Mouse (Mus musculus) heart, embryonic 13.5 days (tissue): Measurements from ENCODE around the gene Cyp2d11. TPM values are rescaled to one million over a fixed set of nuclear protein-coding genes. Genes with fewer than 3 reads are reported as not detected.
"Not testable (repeated sequence)": the region's sequence is repeated elsewhere in the genome, so short reads cannot be mapped to it uniquely, and the experiment has no call there.

Source experiments
- ATAC-seq: fragments of 200-750 bp; cut with Nextera tagmentation; 2 replicates; pipeline ENCODE4 v1.8.0; 2017; ENCODE audit warnings: moderate TSS enrichment; ENCODE audit not compliant: insufficient number of reproducible peaks, low FRiP score, low TSS enrichment; ENCODE audit errors: extremely low read depth
- H3K27ac ChIP-seq: fragments of 300-500 bp; sonication (generic); replicated peaks from 2 replicates; pipeline ENCODE4 v1.5.1; 2015; ENCODE audit warnings: moderate library complexity, mild to moderate bottlenecking, inconsistent platforms
- H3K27me3 ChIP-seq: fragments of 300-500 bp; sonication (generic); replicated peaks from 2 replicates; pipeline ENCODE4 v1.6.1; 2015; ENCODE audit warnings: mild to moderate bottlenecking, inconsistent platforms
- H3K36me3 ChIP-seq: fragments of 300-500 bp; sonication (generic); 2 replicates; pipeline ENCODE4 v1.6.1; 2015; ENCODE audit warnings: mild to moderate bottlenecking, inconsistent platforms
- H3K4me1 ChIP-seq: fragments of 300-500 bp; sonication (generic); 2 replicates; pipeline ENCODE4 v1.6.1; 2015; ENCODE audit warnings: inconsistent platforms
- H3K4me2 ChIP-seq: fragments of 300-500 bp; sonication (generic); 2 replicates; pipeline ENCODE4 v1.6.1; 2015; ENCODE audit warnings: inconsistent platforms, mild to moderate bottlenecking, moderate library complexity
- H3K4me3 ChIP-seq: fragments of 300-500 bp; sonication (generic); 2 replicates; pipeline ENCODE4 v1.5.1; 2015; ENCODE audit warnings: moderate library complexity, mild to moderate bottlenecking, inconsistent platforms
- H3K9ac ChIP-seq: fragments of 300-500 bp; sonication (generic); 2 replicates; pipeline ENCODE4 v1.6.1; 2015; ENCODE audit warnings: inconsistent platforms, mild to moderate bottlenecking, moderate library complexity
- H3K9me3 ChIP-seq: fragments of 300-500 bp; sonication (generic); 2 replicates; pipeline ENCODE4 v1.6.1; 2016; ENCODE audit warnings: inconsistent platforms
- WGBS: fragments of 180-500 bp; shearing (Covaris S2); methylation state at CpG from one replicate; pipeline ENCODE4 v1.1.7; 2015; ENCODE audit warnings: mixed read lengths; 5-methylcytosine and 5-hydroxymethylcytosine counted together
- polyA plus RNA-seq: library from polyadenylated mRNA; unstranded; fragments of >200 nt; fragmentation: Nextera tagmentation; extraction: Ambion mirVana; gene quantifications from 2 replicates; pipeline ENCODE4 v1.2.1, GENCODE M21; 2015

Gene Cyp2d11
- polyA plus RNA-seq, 1 experiment from 2014 or later: not detected

DNA sequence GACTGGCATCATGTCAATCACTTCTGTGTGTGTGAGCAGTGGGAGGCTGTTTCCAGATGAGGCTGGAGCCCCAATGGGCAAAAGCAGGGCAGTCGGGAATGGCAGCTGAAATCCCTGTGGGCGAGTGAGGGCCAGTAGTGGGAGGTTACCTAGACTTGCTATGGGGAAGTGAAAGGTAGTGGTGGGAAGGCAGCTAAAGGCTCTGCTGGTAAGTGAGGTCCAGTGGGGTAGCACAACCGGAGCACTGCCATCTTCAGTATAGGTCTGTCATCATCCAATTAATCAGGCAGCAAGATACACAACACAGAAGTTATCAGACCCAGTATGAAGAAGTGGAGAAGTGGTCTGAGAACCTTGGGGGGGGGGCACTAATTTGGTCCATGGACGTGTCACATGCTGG lies 13.7 kb upstream of the Cyp2d11 start:
- no peaks in the 10 kb centered on the region for H3K27me3 ChIP-seq
- WGBS: 75% methylated on average over 4 of the region's 4 CpGs
- no peaks in the 10 kb centered on the region for H3K4me1 ChIP-seq
- H3K4me3 ChIP-seq: no peak overlapping the region
- H3K9me3 ChIP-seq: no peaks in the 10 kb centered on the region
- no peak for ATAC-seq
- H3K27ac ChIP-seq: no peak overlapping the region
- no peak overlapping the region for H3K9ac ChIP-seq
- H3K4me2 ChIP-seq: no peak overlapping the region
- H3K36me3 ChIP-seq: no peaks in the 10 kb centered on the region

DNA sequence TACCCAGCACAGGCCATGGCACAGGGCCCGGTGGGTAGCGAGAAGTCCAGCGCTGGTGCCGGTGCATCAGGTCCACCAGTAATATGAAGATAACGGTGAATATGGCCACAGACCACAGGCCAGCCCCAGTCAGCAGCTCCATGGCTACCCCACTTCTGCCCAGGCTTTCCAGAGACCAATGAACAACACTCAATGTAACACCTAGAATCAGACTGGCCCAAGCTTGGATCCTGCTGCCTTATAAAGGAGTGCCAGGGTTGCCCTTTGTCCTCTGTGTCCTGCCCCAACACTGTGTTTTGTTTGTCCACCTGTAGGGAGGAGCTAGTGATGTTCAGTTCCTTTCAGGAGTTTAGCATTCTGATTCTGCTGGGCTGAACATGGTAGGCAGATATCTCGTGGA lies 13.2 kb upstream of the Cyp2d11 start, which contains the start of gene Cyp2d10:
TSS of gene Cyp2d10 (minus strand) at position 215 of the 400 bp plus-strand sequence.
- H3K27ac ChIP-seq: no peak within 1 kb of the TSS
- no peak within 1 kb of the TSS for H3K4me2 ChIP-seq
- no peak within 1 kb of the TSS for H3K4me3 ChIP-seq
- no peaks in the 10 kb centered on the region for H3K4me1 ChIP-seq
- H3K27me3 ChIP-seq: no peaks in the 10 kb centered on the region
- H3K9me3 ChIP-seq: no peaks in the 10 kb centered on the region
- ATAC-seq: no peak
- no peak within 1 kb of the TSS for H3K9ac ChIP-seq
- no peaks in the 10 kb centered on the region for H3K36me3 ChIP-seq
- whole genome bisulfite sequencing: 85% methylated on average over 6 of the region's 6 CpGs

DNA sequence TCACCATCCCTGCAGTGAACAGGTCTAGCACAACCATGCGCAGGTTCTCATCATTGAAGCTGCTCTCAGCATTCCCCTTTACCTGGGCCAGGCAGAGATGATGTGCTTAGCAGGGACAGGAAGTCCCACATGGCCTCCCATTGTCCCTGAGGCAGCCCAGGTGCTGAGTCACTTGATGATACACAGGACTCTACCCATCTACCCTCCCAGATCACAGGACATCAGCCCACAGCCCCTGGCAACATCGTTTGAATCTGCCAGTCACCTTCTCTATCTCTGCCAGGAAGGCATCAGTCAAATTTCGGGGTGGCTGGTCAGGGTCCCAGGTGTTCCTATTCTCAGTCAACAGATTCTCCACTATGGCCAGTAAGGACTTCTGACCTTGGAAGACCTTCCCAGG lies 10.3 kb upstream of the Cyp2d11 start:
- H3K9me3 ChIP-seq: no peaks in the 10 kb centered on the region
- no peaks in the 10 kb centered on the region for H3K27me3 ChIP-seq
- H3K4me1 ChIP-seq: no peaks in the 10 kb centered on the region
- no peak overlapping the region for H3K4me2 ChIP-seq
- 68% methylated on average over 3 of the region's 3 CpGs for WGBS
- no peak overlapping the region for H3K27ac ChIP-seq
- no peaks in the 10 kb centered on the region for H3K36me3 ChIP-seq
- no peak overlapping the region for H3K9ac ChIP-seq
- no peak for ATAC-seq
- no peak overlapping the region for H3K4me3 ChIP-seq

DNA sequence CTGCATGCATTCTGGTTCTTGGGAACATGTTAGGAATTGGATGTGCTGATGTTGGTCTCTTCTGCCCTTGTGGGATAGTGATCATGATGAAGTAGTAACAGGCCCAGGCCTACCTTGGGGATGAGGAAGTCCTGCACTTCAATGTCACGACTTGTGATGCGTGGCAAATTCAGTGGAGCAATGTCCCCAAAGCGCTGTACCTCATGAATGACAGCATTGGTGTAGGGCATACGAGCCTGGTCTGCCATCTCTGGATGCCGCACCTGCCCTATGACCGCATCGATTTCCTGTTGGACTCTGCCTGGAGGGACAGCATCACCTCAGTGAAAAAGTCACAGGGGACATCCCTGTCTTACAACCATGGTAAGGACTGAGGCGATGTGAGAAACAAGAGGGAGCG lies 9.8 kb upstream of the Cyp2d11 start:
- no peaks in the 10 kb centered on the region for H3K36me3 ChIP-seq
- no peak overlapping the region for H3K4me2 ChIP-seq
- H3K4me3 ChIP-seq: no peak overlapping the region
- ATAC-seq: no peak
- H3K9me3 ChIP-seq: no peaks in the 10 kb centered on the region
- no peaks in the 10 kb centered on the region for H3K4me1 ChIP-seq
- no peak overlapping the region for H3K27ac ChIP-seq
- H3K27me3 ChIP-seq: no peaks in the 10 kb centered on the region
- WGBS: 86% methylated on average over 9 of the region's 9 CpGs
- H3K9ac ChIP-seq: no peak overlapping the region

DNA sequence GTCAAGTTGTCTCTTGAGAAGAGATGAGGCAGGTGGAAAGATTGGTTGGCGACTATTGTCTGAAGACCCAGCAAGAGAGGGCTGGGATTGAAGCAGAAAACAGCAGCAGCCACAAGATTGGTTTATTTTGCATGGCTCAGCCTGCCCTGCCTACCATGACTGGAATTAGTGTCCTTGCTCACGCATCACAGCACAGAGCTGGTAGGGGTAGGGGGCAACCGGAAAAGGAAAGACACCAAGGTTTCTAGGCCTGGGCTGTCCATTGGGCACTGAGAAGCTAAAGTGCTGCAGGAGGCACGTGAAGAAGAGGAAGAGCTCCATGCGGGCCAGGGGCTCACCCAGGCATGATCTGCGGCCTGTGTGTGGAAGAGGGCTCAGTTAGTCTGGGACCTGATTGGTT lies 8.9 kb upstream of the Cyp2d11 start:
- Histone ChIP-seq H3K27me3 (no peaks in the 10 kb centered on the region), H3K9me3 (no peaks in the 10 kb centered on the region), H3K4me1 (no peaks in the 10 kb centered on the region), H3K4me3 (no peak overlapping the region), H3K9ac (no peak overlapping the region), H3K4me2 (no peak overlapping the region), H3K27ac (no peak overlapping the region), H3K36me3 (no peaks in the 10 kb centered on the region)
- 77% methylated on average over 6 of the region's 6 CpGs for WGBS
- ATAC-seq: no peak

DNA sequence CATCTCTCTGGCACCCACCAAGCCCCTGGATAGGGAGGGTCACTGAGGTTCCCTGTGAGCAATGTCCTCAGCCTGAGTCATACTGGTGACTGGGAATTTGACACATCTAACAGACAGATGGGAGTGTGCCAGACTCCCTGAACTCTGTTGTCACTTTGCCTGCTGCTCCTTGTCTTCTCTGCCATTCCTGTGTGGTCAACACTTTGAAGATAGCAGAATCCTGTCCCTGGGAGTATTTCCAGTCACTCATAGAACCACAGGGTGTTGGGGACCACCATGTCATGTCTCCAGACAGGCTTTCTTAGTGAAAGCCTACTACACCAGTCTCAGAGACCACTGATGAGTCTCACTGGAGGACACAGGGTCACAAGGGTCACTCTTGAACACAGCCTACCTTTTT lies 8.3 kb upstream of the Cyp2d11 start:
- Histone ChIP-seq H3K4me2 (no peak overlapping the region), H3K27ac (no peak overlapping the region), H3K4me3 (no peak overlapping the region), H3K27me3 (no peaks in the 10 kb centered on the region), H3K4me1 (no peaks in the 10 kb centered on the region), H3K36me3 (no peaks in the 10 kb centered on the region), H3K9ac (no peak overlapping the region), H3K9me3 (no peaks in the 10 kb centered on the region)
- no peak for ATAC-seq

DNA sequence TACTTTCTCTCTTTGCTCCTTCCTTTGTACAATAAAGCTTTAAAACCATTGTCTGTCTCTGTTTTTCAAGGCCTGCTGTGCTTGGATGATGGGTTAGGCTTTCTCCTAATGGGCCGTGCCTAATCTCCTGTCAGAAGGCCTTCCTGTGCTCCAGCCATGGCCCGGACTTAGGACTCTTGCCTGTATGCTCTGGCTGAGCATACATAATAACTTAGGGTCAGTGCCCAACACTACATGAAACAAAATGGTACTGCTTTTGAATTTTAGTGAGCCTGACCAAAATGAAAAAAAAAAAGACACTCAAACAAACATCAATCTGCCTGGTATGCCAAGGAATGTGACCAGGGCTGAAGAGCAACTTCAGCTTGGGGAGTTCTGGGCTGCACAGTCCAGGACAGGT lies 7.7 kb upstream of the Cyp2d11 start:
- Histone ChIP-seq H3K4me3 (no peak overlapping the region), H3K9ac (no peak overlapping the region), H3K27ac (no peak overlapping the region), H3K4me1 (no peaks in the 10 kb centered on the region), H3K4me2 (no peak overlapping the region), H3K36me3 (no peaks in the 10 kb centered on the region), H3K27me3 (no peaks in the 10 kb centered on the region), H3K9me3 (no peaks in the 10 kb centered on the region)
- WGBS: 68% methylated on average over 2 of the region's 2 CpGs
- ATAC-seq: no peak

DNA sequence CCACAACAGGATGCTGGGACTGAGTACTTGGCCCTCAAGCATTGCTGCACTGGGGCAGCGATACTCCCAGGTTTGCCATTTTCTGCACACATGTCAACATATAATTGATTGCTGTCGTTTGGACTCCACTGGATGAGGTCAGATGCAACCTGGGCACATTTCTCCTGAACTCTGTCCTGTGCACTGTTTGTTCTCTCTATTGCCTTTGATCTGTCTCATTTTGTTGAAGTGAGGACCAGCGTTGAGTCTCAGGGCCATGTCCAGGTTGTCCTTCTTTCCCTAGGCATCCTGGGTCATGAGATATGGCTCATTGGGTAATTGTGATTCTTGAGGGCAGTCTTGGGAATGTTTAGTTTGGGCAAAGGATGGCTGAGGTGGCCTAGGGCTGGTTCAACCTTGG lies 2.1 kb upstream of the Cyp2d11 start:
- H3K27ac ChIP-seq, ATAC-seq, H3K36me3 ChIP-seq, H3K9me3 ChIP-seq, H3K4me3 ChIP-seq, H3K4me1 ChIP-seq, H3K27me3 ChIP-seq, H3K4me2 ChIP-seq, H3K9ac ChIP-seq: not testable (repeated sequence)
- 80% methylated on average over 3 of the region's 3 CpGs for WGBS

DNA sequence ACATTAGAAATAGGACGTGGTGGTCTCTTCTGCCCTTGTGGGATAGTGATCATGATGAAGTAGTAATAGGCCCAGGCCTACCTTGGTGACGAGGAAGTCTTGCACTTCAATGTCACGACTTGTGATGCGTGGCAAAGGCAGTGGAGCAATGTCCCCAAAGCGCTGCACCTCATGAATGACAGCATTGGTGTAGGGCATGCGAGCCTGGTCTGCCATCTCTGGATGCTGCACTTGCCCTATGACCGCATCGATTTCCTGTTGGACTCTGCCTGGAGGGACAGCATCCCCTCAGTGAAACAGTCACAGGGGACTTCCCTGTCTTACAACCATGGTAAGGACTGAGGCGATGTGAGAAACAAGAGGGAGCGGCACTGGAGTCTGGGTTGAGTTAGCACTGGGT lies 3.9 kb downstream of the Cyp2d11 start:
- H3K9me3 ChIP-seq, H3K27ac ChIP-seq, H3K27me3 ChIP-seq, H3K36me3 ChIP-seq, H3K4me1 ChIP-seq, ATAC-seq, H3K4me3 ChIP-seq, H3K9ac ChIP-seq, H3K4me2 ChIP-seq: not testable (repeated sequence)
- 85% methylated on average over 10 of the region's 10 CpGs for WGBS

DNA sequence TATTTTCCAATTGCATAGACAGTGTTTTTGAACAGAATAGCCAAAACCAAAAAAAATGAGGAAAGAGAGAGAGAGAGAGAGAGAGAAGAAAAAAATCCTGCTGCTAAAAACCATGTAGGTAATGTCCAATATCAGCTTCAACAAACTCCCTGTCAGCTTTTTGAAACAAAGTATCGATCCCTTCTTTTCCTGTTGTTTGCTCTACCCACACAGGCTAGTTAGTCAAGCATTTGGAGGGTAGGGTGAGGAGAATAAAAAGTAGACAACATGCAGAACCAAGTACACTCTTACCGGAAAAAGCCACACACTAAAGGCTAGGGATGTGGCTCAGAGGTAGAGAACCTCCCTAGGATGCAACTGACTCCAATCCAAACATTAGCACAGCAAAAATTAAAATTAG lies 8.1 kb downstream of the Cyp2d11 start:
- H3K4me3 ChIP-seq: no peak overlapping the region
- H3K27me3 ChIP-seq: no peaks in the 10 kb centered on the region
- no peak for ATAC-seq
- 83% methylated on average over 2 of the region's 2 CpGs for WGBS
- H3K36me3 ChIP-seq: no peaks in the 10 kb centered on the region
- no peaks in the 10 kb centered on the region for H3K9me3 ChIP-seq
- no peak overlapping the region for H3K27ac ChIP-seq
- peaks cover 5% of the 10 kb centered on the region for H3K4me1 ChIP-seq
- H3K9ac ChIP-seq: no peak overlapping the region
- H3K4me2 ChIP-seq: no peak overlapping the region

DNA sequence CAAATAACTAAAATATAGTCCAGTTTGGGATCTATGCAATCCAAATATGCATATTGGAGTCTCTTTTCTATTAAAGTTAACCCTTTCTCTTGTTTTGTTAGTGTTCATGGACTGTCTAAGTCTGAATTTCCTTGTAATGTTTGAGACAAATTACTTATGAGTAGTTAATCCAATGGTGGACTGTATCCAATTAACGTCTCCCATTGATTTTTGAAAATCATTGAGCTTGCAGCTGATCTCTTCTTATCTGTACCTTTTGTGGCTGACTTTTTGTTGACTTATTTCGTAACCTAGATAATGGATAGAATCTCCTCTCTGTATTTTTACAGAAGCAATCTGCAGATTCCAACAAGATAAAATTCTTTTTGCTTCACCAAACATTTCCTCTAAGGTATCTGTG lies 11.4 kb downstream of the Cyp2d11 start:
- H3K27me3 ChIP-seq: no peaks in the 10 kb centered on the region
- no peak overlapping the region for H3K4me3 ChIP-seq
- no peak overlapping the region for H3K27ac ChIP-seq
- no peak overlapping the region for H3K4me2 ChIP-seq
- peaks cover 34% of the 10 kb centered on the region for H3K4me1 ChIP-seq
- WGBS: 80% methylated on average over 2 of the region's 2 CpGs
- H3K36me3 ChIP-seq: no peaks in the 10 kb centered on the region
- H3K9ac ChIP-seq: no peak overlapping the region
- no peaks in the 10 kb centered on the region for H3K9me3 ChIP-seq
- no peak for ATAC-seq

DNA sequence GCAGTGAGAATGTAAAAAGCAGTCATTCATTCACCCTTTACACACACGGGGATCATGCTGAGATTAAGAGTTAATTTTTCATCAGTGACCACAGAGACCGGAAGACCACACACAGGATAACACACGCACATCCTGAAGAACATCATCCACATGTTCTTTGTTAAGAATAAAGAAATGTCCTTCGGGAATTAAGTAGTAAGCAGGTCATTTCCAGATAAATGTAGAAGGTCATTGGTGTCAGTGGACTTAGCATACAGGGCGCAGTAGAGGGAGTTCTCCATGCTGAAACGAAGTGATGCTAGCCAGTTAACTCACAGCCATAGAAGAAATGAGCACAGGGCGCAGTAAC lies 13.1 kb downstream of the Cyp2d11 start:
- H3K9ac ChIP-seq: peak overlapping the region; percentile 80
- WGBS: 33% methylated on average over 7 of the region's 7 CpGs
- peak overlapping the region; percentile 75 for H3K4me2 ChIP-seq
- H3K4me1 ChIP-seq: peaks cover 51% of the 10 kb centered on the region
- H3K9me3 ChIP-seq: no peaks in the 10 kb centered on the region
- no peaks in the 10 kb centered on the region for H3K36me3 ChIP-seq
- no peak for ATAC-seq
- peak overlapping the region; percentile 46 for H3K27ac ChIP-seq
- H3K27me3 ChIP-seq: no peaks in the 10 kb centered on the region
- H3K4me3 ChIP-seq: peak overlapping the region; percentile 56
